Mouse (Mus musculus): ENCODE measurements around the gene Mrpl23.

DNA sequence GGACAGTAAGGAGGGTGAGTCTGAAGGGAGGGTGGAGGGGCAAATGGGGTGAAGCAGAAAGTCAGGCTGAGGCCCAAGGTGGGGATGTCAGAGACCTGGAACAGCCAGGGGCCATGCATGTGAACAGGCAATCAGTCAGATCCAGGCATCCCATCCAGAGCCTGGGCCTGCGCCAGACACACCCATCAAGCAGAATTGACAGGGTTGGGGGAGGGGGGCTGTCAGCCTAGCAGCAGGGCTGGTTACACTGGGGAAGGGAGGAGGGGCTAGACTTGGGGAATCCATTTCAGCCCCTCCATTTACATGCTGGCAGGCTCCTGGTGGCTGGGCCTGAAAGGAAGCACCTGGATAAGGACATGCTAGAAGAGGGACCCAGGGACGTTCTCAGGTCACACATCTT lies 26.5 kb upstream of the Mrpl23 start:
- TF ChIP-seq CHD2 (IDR thresholded peaks at IDR 0.05; ENCODE audit: low read length), result no peak
- no peak for TF ChIP-seq ELF1 (IDR thresholded peaks at IDR 0.05; ENCODE audit: low read depth, low read length)
